Mouse (Mus musculus) olfactory bulb, adult 2 months (tissue): Measurements from ENCODE around the gene Llgl1.

ENCODE experiments used
- CTCF ChIP-seq: fragments of 200-500 bp; IDR thresholded peaks from 2 replicates; pipeline ENCODE4 v1.5.1; 2012; ENCODE audit warnings: low read depth, mild to moderate bottlenecking, low read length, moderate library complexity; ENCODE audit not compliant: insufficient read depth
- POLR2A ChIP-seq: fragments of 200-500 bp; IDR thresholded peaks from 2 replicates; pipeline ENCODE4 v1.6.1; 2012; ENCODE audit warnings: mild to moderate bottlenecking, low read depth, low read length, moderate library complexity; ENCODE audit not compliant: insufficient read depth

DNA sequence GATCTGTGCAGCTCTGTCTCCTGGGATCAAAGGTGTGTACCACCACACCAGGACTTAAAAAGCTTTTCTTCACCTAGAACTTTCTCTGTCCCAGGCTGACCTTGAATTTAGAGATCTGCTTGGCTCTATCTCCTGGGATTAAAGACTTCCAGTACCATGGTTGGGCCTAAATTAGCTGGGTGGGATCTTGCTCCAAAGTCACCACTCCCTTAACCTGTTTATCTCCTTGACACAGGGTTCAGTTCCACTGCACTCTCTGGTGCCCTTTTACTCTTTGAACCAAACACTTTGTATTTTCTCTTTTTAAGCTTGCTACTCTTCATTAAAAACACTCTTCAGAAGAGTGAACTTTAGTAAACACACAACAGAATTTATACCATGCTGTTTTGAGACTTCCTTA is 37.9 kb downstream of the Llgl1 start:
- no peak for TF ChIP-seq CTCF
- no peak for TF ChIP-seq POLR2A
